ENCODE assay signal across 18 mouse cellular contexts in the genomic region with DNA sequence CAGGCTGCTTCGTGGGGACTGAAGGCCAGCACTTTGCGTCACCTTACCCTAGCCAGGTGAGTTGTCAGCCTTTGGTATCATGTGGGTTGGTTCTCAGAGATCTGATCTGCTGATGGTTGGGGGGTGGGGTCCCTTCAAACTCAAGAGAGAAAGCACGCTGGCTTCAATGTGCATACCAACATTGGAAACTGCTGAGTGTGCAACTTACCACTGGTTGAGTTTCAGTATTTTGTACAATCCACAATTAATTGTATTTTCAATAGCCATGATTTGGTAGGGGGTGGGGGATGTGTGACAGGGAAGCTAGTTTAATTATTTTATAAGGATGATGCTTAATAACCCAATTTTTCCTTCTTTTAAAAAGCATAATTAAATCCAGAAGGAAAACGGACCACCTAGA. TPM values are rescaled to one million over a fixed set of nuclear protein-coding genes. Genes with fewer than 3 reads are reported as not detected.
"Had no signal": no experiment of that assay in that cellular context is flagged by ENCODE, and none has a peak within 500 bp of the region (broad histone marks: within the 10 kb centered on the region; RNA-seq: fewer than 3 reads in every experiment).

No protein-coding gene starts in this region.

- H3K27ac ChIP-seq: left cerebral cortex, adult 2 months; limb, embryonic 13.5 days; liver, embryonic 14.5 days; macrophage; midbrain, embryonic 15.5 days; neural tube, embryonic 12.5 days; stomach, postnatal 0 days had no signal

- ATAC-seq: intestine, postnatal 0 days; midbrain, embryonic 15.5 days had no signal

- H3K4me3 ChIP-seq: left cerebral cortex, adult 2 months; limb, embryonic 13.5 days; megakaryocyte, embryonic 14.5 days; midbrain, embryonic 15.5 days; neural tube, embryonic 12.5 days had no signal

- H3K9me3 ChIP-seq: limb, embryonic 13.5 days; megakaryocyte, embryonic 14.5 days; midbrain, embryonic 15.5 days; neural tube, embryonic 12.5 days had no signal

- H3K9ac ChIP-seq: limb, embryonic 13.5 days; liver, embryonic 14.5 days; midbrain, embryonic 15.5 days; neural tube, embryonic 12.5 days had no signal

- DNase-seq: lung, adult 18-20 months; thymus, postnatal 4 days had no signal

- H3K4me2 ChIP-seq: limb, embryonic 13.5 days; midbrain, embryonic 11.5 days; midbrain, embryonic 15.5 days; neural tube, embryonic 12.5 days had no signal

- H3K27me3 ChIP-seq: limb, embryonic 13.5 days; megakaryocyte, embryonic 14.5 days; midbrain, embryonic 15.5 days; neural tube, embryonic 12.5 days had no signal

RNA-seq across cellular contexts. Expression of a gene that starts 50.1 kb away (rescaled TPM):
- total RNA-seq: layer of hippocampus, postnatal 25 days; left cerebral cortex, adult 2 months; left cerebral cortex, postnatal 14 days; liver, adult 2 months; monocyte, adult 5-6 weeks; neutrophil, adult 5-6 weeks had no signal
- polyA plus RNA-seq: intestine, postnatal 0 days; limb, embryonic 13.5 days; liver, adult 2 months; lung, embryonic 16.5 days; macrophage; midbrain, embryonic 11.5 days; midbrain, embryonic 15.5 days; neural tube, embryonic 12.5 days; stomach, postnatal 0 days had no signal
